Mouse (Mus musculus) spleen, adult 2 months (tissue): ENCODE measurements at regions not wholly inside any gene's neighbourhood (a gene's known extent, or its start where the extent isn't known, plus 50 kb on each side); places are given as distances from the start of the nearest gene placed in this dataset.

Source experiments
- CTCF ChIP-seq: fragments of 200-500 bp; IDR thresholded peaks from 2 replicates; pipeline ENCODE4 v1.5.1; 2011; ENCODE audit warnings: mild to moderate bottlenecking, inconsistent platforms; ENCODE audit not compliant: insufficient read depth, insufficient read length, insufficient replicate concordance; ENCODE audit errors: extremely low read depth
- POLR2A ChIP-seq: fragments of 200-500 bp; IDR thresholded peaks from 2 replicates; pipeline ENCODE4 v1.6.1; 2011; ENCODE audit warnings: low read depth, low read length, inconsistent platforms

DNA sequence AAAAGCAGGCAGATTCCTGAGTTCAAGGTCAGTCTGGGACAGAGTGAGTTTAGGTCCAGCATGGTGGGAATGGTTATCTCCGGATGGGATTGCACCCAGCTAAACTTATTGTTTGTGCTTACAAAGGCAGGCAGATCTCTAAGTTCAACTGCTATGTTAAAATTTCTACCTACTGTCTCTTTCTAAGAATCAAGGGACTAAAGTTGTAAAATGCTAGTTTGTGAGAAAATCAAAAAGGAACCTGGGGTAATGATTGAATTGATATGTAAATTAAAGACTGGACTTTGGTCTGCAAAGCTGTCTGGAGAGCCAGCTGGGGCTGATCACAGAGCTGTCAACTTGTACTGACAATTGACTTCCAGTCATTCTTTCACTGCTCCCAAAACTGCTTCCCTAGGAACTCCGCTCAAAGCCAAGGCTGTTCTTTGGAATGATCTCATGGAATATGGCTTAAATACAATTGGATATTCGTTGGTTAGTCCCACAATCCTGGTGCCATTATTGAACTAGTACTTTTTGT lies 90.7 kb upstream of the Tcerg1l start:
- TF ChIP-seq POLR2A (no peak), CTCF (no peak)
